Mouse (Mus musculus): ENCODE data around the gene Apol9b. TPM values are rescaled to one million over a fixed set of nuclear protein-coding genes. Genes with fewer than 3 reads are reported as not detected.

The Apol9b gene
- total RNA-seq, 2 experiments from 2014 or later: 0.38 TPM; not detected in 1

GRCm38 (mm10) chr15:77770942-77771341 lies 42.1 kb downstream of the Apol9b start:
- ATAC-seq (replicated peaks; ENCODE audit: low FRiP score, low TSS enrichment, poor library complexity, severe bottlenecking): no peak

- ATAC-seq (replicated peaks; ENCODE audit: low FRiP score, low TSS enrichment, poor library complexity, severe bottlenecking): peak; percentile 91
These were observed 44.5 kb downstream of the Apol9b start for GRCm38 (mm10) chr15:77773099-77773915.

GRCm38 (mm10) chr15:77774303-77774702 lies 45.5 kb downstream of the Apol9b start:
- no peak for ATAC-seq (replicated peaks; ENCODE audit: low FRiP score, low TSS enrichment, poor library complexity, severe bottlenecking)

- 0 out of 2 replicates have a peak, but pooled peaks have one; percentile 26 for ATAC-seq (replicated peaks; ENCODE audit: low FRiP score, low TSS enrichment, poor library complexity, severe bottlenecking)
These were observed 46.5 kb downstream of the Apol9b start for GRCm38 (mm10) chr15:77775186-77775963.

GRCm38 (mm10) chr15:77782449-77783014 lies 53.7 kb downstream of the Apol9b start:
- ATAC-seq (replicated peaks; ENCODE audit: low FRiP score, low TSS enrichment, poor library complexity, severe bottlenecking): 0 out of 2 replicates have a peak, but pooled peaks have one; percentile 15

GRCm38 (mm10) chr15:77784039-77784824 lies 55.4 kb downstream of the Apol9b start:
- ATAC-seq (replicated peaks; ENCODE audit: low FRiP score, low TSS enrichment, poor library complexity, severe bottlenecking): no peak

GRCm38 (mm10) chr15:77785807-77786206 lies 57.0 kb downstream of the Apol9b start:
- ATAC-seq (replicated peaks; ENCODE audit: low FRiP score, low TSS enrichment, poor library complexity, severe bottlenecking): no peak

Other genes starting within 250 kb of the Apol9b start
- gene Apol11a, start 220.8 kb upstream of the Apol9b start, total RNA-seq (2014; fragmentation: Nextera tagmentation): not detected in 2 replicates
- gene Apol11a, start 220.8 kb upstream of the Apol9b start, total RNA-seq (2017): not detected in 2 replicates
- not detected in 2 replicates for gene Apol7c, start 195.7 kb upstream of the Apol9b start, total RNA-seq (2014; fragmentation: Nextera tagmentation)
- gene Apol7c, start 195.7 kb upstream of the Apol9b start, total RNA-seq (2017): not detected in 2 replicates
- gene 1700025B11Rik, start 167.1 kb upstream of the Apol9b start, total RNA-seq (2014; fragmentation: Nextera tagmentation): not detected in 2 replicates
- gene 1700025B11Rik, start 167.1 kb upstream of the Apol9b start, total RNA-seq (2017): not detected in 2 replicates
- gene Apol10b, start 132.9 kb upstream of the Apol9b start, total RNA-seq (2014; fragmentation: Nextera tagmentation): not detected in 2 replicates
- gene Apol10b, start 132.9 kb upstream of the Apol9b start, total RNA-seq (2017): not detected in 2 replicates
- gene Gm36245, start 129.8 kb upstream of the Apol9b start, total RNA-seq (2014; fragmentation: Nextera tagmentation): not detected in 2 replicates
- gene Gm36245, start 129.8 kb upstream of the Apol9b start, total RNA-seq (2017): not detected in 2 replicates
- gene Apol11b, start 85.8 kb upstream of the Apol9b start, total RNA-seq (2014; fragmentation: Nextera tagmentation): not detected in 2 replicates
- 0.52 TPM in 1 of 2 replicates, not detected in the other for gene Apol11b, start 85.8 kb upstream of the Apol9b start, total RNA-seq (2017)
- 1.2 TPM in 1 of 2 replicates, not detected in the other for gene Apol7e, start 30.2 kb upstream of the Apol9b start, total RNA-seq (2014; fragmentation: Nextera tagmentation)
- 1.5 and 2.0 TPM in 2 replicates for gene Apol7e, start 30.2 kb upstream of the Apol9b start, total RNA-seq (2017)
- gene Apol8, start 28.0 kb downstream of the Apol9b start, total RNA-seq (2014; fragmentation: Nextera tagmentation): 3.8 and 5.5 TPM in 2 replicates
- 1.4 and 1.6 TPM in 2 replicates for gene Apol8, start 28.0 kb downstream of the Apol9b start, total RNA-seq (2017)
- 98.3 and 144 TPM in 2 replicates for gene Myh9, start 113.1 kb downstream of the Apol9b start, total RNA-seq (2014; fragmentation: Nextera tagmentation)
- gene Myh9, start 113.1 kb downstream of the Apol9b start, total RNA-seq (2017): 195 and 198 TPM in 2 replicates
- 335 and 427 TPM in 2 replicates for gene Txn2, start 200.0 kb downstream of the Apol9b start, total RNA-seq (2014; fragmentation: Nextera tagmentation)
- 80.6 and 101 TPM in 2 replicates for gene Txn2, start 200.0 kb downstream of the Apol9b start, total RNA-seq (2017)
- gene Foxred2, start 227.7 kb downstream of the Apol9b start, total RNA-seq (2014; fragmentation: Nextera tagmentation): 8.0 and 9.6 TPM in 2 replicates
- gene Foxred2, start 227.7 kb downstream of the Apol9b start, total RNA-seq (2017): 5.4 and 9.3 TPM in 2 replicates
- gene Eif3d, start 241.8 kb downstream of the Apol9b start, total RNA-seq (2014; fragmentation: Nextera tagmentation): 308 and 313 TPM in 2 replicates
- 315 and 357 TPM in 2 replicates for gene Eif3d, start 241.8 kb downstream of the Apol9b start, total RNA-seq (2017)

All from megakaryocyte-erythroid progenitor cell, adult 5-6 weeks (primary cell).